Mouse (Mus musculus) hindbrain, embryonic 11.5 days (tissue): Measurements from ENCODE around the gene Ywhab. TPM values are rescaled to one million over a fixed set of nuclear protein-coding genes. Genes with fewer than 3 reads are reported as not detected.

ENCODE experiments used
- ATAC-seq: fragments of 200-750 bp; cut with Nextera tagmentation; 2 replicates; pipeline ENCODE4 v1.8.0; 2017; ENCODE audit warnings: mild to moderate bottlenecking, moderate TSS enrichment, moderate library complexity; ENCODE audit not compliant: low FRiP score
- DNase-seq: peaks from one replicate; pipeline ENCODE4 v3.0.0-alpha.2; 2015; ENCODE audit warnings: low spot score
- H3K27ac ChIP-seq: fragments of 300-500 bp; sonication (generic); 2 replicates; pipeline ENCODE4 v1.5.1; 2014; ENCODE audit warnings: mild to moderate bottlenecking, low read depth, low read length
- H3K27me3 ChIP-seq: fragments of 300-500 bp; sonication (generic); 2 replicates; pipeline ENCODE4 v1.6.1; 2014; ENCODE audit warnings: mild to moderate bottlenecking, low read length, moderate library complexity, mixed read lengths; ENCODE audit not compliant: control insufficient read depth, insufficient read depth
- H3K36me3 ChIP-seq: fragments of 300-500 bp; sonication (generic); 2 replicates; pipeline ENCODE4 v1.6.1; 2014; ENCODE audit warnings: mild to moderate bottlenecking, low read length, moderate library complexity, mixed read lengths; ENCODE audit not compliant: control insufficient read depth, insufficient read depth
- H3K4me1 ChIP-seq: fragments of 300-500 bp; sonication (generic); replicated peaks from 2 replicates; pipeline ENCODE4 v1.6.1; 2014; ENCODE audit warnings: low read length, mixed read lengths; ENCODE audit not compliant: control insufficient read depth, insufficient read depth
- H3K4me2 ChIP-seq: fragments of 300-500 bp; sonication (generic); replicated peaks from 2 replicates; pipeline ENCODE4 v1.6.1; 2014; ENCODE audit warnings: mild to moderate bottlenecking, low read depth, low read length
- H3K4me3 ChIP-seq: fragments of 300-500 bp; sonication (generic); 2 replicates; pipeline ENCODE4 v1.5.1; 2014; ENCODE audit warnings: low read depth, low read length
- H3K9ac ChIP-seq: fragments of 300-500 bp; sonication (generic); 2 replicates; pipeline ENCODE4 v1.6.1; 2014; ENCODE audit warnings: low read depth, low read length
- H3K9me3 ChIP-seq: fragments of 300-500 bp; sonication (generic); 2 replicates; pipeline ENCODE4 v1.6.1; 2016; ENCODE audit warnings: low read length; ENCODE audit not compliant: control insufficient read depth
- WGBS: fragments of 180-500 bp; shearing (Covaris S2); extraction: QIAGEN DNeasy Blood & Tissue Kit; methylation state at CpG from one replicate; pipeline ENCODE4 v1.1.7; 2014; 5-methylcytosine and 5-hydroxymethylcytosine counted together
- polyA plus RNA-seq: library from polyadenylated mRNA; unstranded; fragments of >200 nt; fragmentation: Nextera tagmentation; extraction: Ambion mirVana; gene quantifications from 2 replicates; pipeline ENCODE4 v1.2.1, GENCODE M21; 2014

Gene Ywhab
- polyA plus RNA-seq, 1 experiment from 2014 or later, result 328 TPM

DNA sequence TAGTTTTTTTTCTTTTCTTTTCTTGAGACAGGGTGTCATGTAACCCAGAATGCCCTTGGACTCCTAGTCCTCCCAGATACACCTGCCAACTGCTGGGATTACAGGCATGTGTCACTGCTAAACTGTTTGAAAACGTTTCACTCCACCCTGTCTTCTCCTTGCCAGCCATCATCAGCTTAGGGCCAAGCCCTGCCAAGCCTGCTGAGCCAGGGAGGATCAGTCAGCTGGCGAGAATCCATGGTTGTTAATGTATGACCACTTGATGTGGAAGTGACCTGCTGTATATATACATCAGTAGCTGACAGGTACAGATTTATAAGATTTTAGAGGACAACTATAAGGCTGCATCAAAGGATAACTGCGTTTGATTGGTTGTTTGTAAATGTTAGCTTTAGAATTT is 24.4 kb upstream of the Ywhab start:
- ATAC-seq, result no peak
- Histone ChIP-seq H3K9me3 (no peaks in the 10 kb centered on the region), H3K27ac (no peak overlapping the region), H3K4me2 (no peak overlapping the region), H3K9ac (no peak overlapping the region), H3K36me3 (no peaks in the 10 kb centered on the region), H3K27me3 (no peaks in the 10 kb centered on the region), H3K4me1 (no peaks in the 10 kb centered on the region), H3K4me3 (no peak overlapping the region)
- 57% methylated on average over 3 of the region's 3 CpGs for WGBS
- no peak for DNase-seq

DNA sequence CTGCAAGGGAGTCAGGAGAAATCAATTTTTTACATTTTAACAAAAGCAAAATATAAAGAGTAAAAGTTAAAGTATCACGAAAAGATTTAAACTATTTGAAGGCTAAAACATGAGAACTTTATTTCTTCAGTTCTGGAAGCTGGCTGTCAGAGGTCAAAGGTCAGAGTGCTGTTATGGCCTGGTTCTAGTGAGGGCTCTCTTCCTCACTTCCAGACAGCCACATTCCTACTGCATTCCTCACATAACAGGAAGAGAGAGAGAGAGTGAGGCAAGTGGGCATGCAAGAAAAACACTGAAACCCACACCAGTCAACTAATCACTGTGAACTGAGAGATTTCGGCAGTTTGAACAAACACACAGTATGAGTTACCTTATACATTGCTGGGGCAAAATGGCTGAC is 20.7 kb upstream of the Ywhab start:
- Histone ChIP-seq H3K27ac (no peak overlapping the region), H3K4me3 (no peak overlapping the region), H3K36me3 (no peaks in the 10 kb centered on the region), H3K9me3 (no peaks in the 10 kb centered on the region), H3K9ac (no peak overlapping the region), H3K27me3 (no peaks in the 10 kb centered on the region), H3K4me2 (no peak overlapping the region), H3K4me1 (no peaks in the 10 kb centered on the region)
- 81% methylated on average over 2 of the region's 2 CpGs for WGBS
- no peak for ATAC-seq
- no peak for DNase-seq

DNA sequence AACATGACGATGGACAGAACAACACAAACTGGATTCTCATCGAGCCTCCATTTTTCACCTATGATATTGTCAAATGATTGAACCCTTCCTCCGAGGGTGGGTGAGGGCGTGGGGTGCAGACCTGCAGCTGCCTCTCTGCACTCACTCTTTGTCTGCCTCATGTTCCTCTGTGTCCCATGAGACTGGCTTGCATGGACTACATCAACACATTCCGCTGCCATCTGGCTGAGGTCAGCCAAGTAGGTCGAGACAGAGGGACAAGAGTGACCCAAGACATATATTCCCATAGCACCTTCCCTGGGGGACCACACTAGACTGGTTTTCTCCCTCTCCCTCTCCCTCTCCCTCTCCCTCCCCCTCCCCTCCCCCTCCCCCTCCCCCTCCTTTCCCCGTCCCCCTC is 18.3 kb upstream of the Ywhab start:
- H3K4me3 ChIP-seq, result no peak overlapping the region
- no peak overlapping the region for H3K27ac ChIP-seq
- WGBS, result 91% methylated on average over 6 of the region's 7 CpGs
- H3K9ac ChIP-seq, result no peak overlapping the region
- H3K4me1 ChIP-seq, result no peaks in the 10 kb centered on the region
- ATAC-seq (no peak), DNase-seq (no peak)
- no peaks in the 10 kb centered on the region for H3K27me3 ChIP-seq
- no peak overlapping the region for H3K4me2 ChIP-seq
- no peaks in the 10 kb centered on the region for H3K36me3 ChIP-seq
- H3K9me3 ChIP-seq, result no peaks in the 10 kb centered on the region

DNA sequence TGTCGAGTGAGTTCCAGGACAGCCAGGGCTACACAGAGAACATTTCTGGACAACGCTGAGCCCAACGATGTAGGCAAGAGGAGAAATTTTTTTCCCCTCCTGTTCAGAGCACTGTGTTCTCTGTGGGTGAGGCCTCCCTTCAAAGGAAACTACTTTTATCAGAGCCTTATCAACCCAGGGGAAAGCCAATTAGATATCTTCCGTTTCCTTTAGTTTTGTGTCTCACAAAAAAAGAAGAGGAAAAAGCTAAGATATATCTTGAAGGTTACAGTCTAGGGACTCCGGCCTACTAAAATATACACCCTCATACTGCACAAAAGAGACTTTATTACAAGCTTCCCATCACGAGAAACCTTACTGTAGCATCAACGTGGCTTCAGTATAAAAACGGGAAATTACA is 7.5 kb upstream of the Ywhab start:
- H3K4me1 ChIP-seq, result no peaks in the 10 kb centered on the region
- H3K36me3 ChIP-seq, result no peaks in the 10 kb centered on the region
- H3K9ac ChIP-seq, result no peak overlapping the region
- no peak overlapping the region for H3K4me2 ChIP-seq
- H3K4me3 ChIP-seq, result no peak overlapping the region
- DNase-seq (no peak), ATAC-seq (no peak)
- 81% methylated on average over 8 of the region's 8 CpGs for WGBS
- no peaks in the 10 kb centered on the region for H3K27me3 ChIP-seq
- H3K9me3 ChIP-seq, result no peaks in the 10 kb centered on the region
- H3K27ac ChIP-seq, result no peak overlapping the region

DNA sequence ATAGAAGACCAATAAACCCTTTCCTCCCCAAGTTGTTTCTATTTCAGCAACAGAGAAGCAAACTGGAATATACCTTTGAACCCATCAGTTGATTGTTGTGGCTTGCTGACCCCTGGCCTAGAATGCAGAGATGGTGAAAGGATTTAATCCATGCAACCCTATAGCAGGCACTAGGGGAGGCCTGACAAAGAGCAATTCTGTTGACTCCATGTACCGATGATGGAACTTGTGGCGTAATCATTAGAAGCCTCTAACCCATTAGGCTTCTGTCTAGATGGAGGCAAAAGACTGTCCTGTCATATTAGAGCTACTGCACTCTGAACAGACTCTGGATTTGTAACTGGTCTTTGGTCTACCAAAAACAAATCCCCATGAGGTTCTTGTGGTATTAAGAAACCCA is 1.9 kb upstream of the Ywhab start:
- Histone ChIP-seq H3K9me3 (no peaks in the 10 kb centered on the region), H3K4me1 (peaks cover 5% of the 10 kb centered on the region), H3K9ac (no peak overlapping the region), H3K4me2 (no peak overlapping the region), H3K27me3 (no peaks in the 10 kb centered on the region), H3K4me3 (no peak overlapping the region), H3K36me3 (no peaks in the 10 kb centered on the region), H3K27ac (no peak overlapping the region)
- no peak for ATAC-seq
- WGBS, result 100% methylated on average over 2 of the region's 2 CpGs
- DNase-seq, result no peak

DNA sequence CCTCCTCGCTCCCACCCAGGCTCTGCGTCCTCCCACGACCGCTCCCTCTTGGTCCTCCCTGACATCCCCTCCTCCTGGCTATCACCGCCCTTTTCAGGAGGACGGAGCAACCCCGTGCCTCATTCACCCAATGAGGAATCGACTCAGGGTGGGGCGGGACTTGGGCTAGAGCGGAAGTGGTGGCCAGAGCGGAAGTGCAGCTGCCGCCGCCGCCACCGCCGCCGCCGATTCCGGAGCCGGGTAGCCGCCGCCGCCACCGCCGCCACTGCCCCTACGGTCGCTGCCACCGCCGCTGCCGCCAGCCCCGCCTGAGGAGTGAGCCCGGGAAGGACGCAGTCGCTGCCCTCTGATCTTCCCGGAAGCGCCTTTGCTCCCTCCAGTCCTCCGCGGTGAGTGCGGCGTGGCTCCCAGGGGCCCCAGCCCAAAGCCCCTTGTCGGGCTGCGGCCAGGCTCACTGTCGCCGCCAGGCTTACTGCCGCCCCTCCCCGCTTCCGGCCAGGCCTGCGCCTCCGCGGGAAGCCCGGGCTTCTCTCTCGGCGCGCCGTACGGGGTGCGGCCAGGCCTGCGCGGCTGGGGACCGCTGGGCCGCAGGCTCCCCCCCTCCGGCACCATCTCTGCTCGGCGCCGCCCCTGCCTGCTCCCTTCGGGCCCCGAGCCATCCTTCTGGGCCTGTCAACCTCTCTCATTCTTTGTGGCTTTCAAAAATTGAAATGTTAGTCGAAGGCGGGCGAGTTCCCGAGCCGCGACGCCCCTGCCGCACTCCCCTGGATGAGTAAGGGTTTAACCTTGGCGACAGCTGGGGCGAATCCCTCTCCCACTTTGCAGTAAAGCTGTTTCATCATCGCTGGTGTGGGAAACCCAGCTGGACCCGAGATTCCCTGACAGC is 460 bp downstream of the Ywhab start:
- Histone ChIP-seq H3K9ac (peak overlapping the region; percentile 74), H3K4me2 (peak overlapping the region; percentile 56), H3K4me1 (peaks cover 5% of the 10 kb centered on the region), H3K36me3 (no peaks in the 10 kb centered on the region), H3K27ac (peak overlapping the region; percentile 82), H3K4me3 (peak overlapping the region; percentile 59), H3K27me3 (no peaks in the 10 kb centered on the region), H3K9me3 (no peaks in the 10 kb centered on the region)
- WGBS, result under 1% methylated on average over 36 of the region's 79 CpGs
- ATAC-seq (peak; percentile 100), DNase-seq (peak; percentile 95)

DNA sequence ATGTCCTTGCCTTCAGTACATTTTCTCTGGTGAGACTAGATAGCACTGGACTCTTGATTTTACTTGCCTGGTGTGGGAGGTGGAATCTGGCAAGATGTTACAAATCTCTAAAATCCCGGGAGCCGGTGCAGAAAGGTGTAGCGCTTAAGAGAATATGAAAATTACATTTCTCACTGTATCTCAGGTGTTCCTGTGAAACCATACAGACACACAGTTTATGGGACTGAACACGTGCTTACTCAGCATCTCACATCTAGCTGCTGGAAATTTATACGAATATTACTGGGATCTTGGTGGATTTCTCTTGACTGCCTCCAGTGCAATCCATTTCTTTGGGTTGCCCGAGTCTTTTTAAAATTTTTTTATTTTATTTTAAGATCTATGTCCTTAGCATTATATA is 1.5 kb downstream of the Ywhab start:
- Histone ChIP-seq H3K4me2 (peak overlapping the region; percentile 52), H3K36me3 (no peaks in the 10 kb centered on the region), H3K27ac (no peak overlapping the region), H3K9ac (peak overlapping the region; percentile 74; the same call in 1 of the 2 replicates), H3K4me1 (peaks cover 5% of the 10 kb centered on the region), H3K27me3 (no peaks in the 10 kb centered on the region), H3K4me3 (peak overlapping the region; percentile 59), H3K9me3 (no peaks in the 10 kb centered on the region)
- ATAC-seq, result no peak
- DNase-seq, result no peak
- 85% methylated on average over 6 of the region's 6 CpGs for WGBS

DNA sequence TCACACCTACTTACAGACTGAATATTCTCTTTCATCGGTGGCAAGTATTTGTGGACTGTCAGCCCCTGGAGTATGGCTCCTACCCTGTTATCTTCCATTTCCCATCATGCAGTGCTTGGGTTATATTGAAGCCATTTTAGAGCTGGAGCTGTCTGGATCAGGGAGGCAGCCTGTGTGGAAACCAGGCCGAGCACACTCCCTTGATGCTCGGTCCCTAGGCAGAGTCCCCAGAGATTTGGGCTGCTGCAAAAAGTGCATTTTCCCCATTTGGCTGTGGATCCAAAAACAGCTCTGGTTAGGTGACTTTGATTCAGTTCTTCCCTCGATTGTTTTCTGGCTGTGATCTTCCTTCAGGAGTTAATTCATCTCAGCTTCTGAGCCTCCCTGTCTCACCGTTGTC is 2.1 kb downstream of the Ywhab start:
- DNase-seq (no peak), ATAC-seq (no peak)
- H3K9ac ChIP-seq, result no peak overlapping the region
- H3K4me1 ChIP-seq, result peaks cover 5% of the 10 kb centered on the region
- no peaks in the 10 kb centered on the region for H3K27me3 ChIP-seq
- no peaks in the 10 kb centered on the region for H3K9me3 ChIP-seq
- H3K36me3 ChIP-seq, result no peaks in the 10 kb centered on the region
- H3K4me2 ChIP-seq, result no peak overlapping the region
- H3K27ac ChIP-seq, result no peak overlapping the region
- no peak overlapping the region for H3K4me3 ChIP-seq
- 84% methylated on average over 5 of the region's 5 CpGs for WGBS

DNA sequence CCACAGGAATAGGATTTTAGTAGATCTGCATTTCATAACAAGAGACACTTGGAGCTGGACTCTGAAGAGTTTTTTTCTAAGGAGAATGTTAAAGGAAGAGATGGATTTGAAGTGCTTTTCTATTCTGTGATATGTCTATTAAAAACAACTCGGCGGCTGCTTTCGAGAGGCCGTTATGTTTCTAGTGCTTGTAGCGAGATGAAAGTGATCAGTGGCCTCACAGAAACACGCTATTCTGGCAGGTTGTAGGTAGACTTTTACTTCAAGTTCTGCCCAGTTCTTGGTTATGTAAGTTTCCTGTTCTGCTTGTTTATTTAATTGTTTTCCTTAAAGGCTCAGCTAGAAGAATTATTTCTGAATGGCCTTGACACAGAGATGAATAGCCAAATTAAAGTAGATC is 4.2 kb downstream of the Ywhab start:
- Histone ChIP-seq H3K4me3 (no peak overlapping the region), H3K27ac (no peak overlapping the region), H3K4me2 (no peak overlapping the region), H3K36me3 (no peaks in the 10 kb centered on the region), H3K27me3 (no peaks in the 10 kb centered on the region), H3K9me3 (no peaks in the 10 kb centered on the region), H3K4me1 (peaks cover 5% of the 10 kb centered on the region), H3K9ac (no peak overlapping the region)
- no peak for DNase-seq
- no peak for ATAC-seq
- 94% methylated on average over 6 of the region's 6 CpGs for WGBS
